Mouse (Mus musculus): Measurements from ENCODE around the gene Ugp2.

The Ugp2 gene

GRCm38 (mm10) chr11:21371122-21371806, at the start of gene Ugp2:
TSS of gene Ugp2 (minus strand) at chr11:21371201.
- DNase-seq = peak; percentile 100

- peak; percentile 93 for DNase-seq
Observed at GRCm38 (mm10) chr11:21414911-21415381, 43.9 kb upstream of the Ugp2 start.

- no peak for DNase-seq
Observed at GRCm38 (mm10) chr11:21406668-21407067, 35.7 kb upstream of the Ugp2 start.

GRCm38 (mm10) chr11:21406141-21406540, 35.1 kb upstream of the Ugp2 start:
- no peak for DNase-seq

GRCm38 (mm10) chr11:21403877-21404276, 32.9 kb upstream of the Ugp2 start:
- DNase-seq = no peak

- DNase-seq = peak; percentile 83
Observed at GRCm38 (mm10) chr11:21402481-21403254, 31.7 kb upstream of the Ugp2 start.

GRCm38 (mm10) chr11:21401248-21401647, 30.2 kb upstream of the Ugp2 start:
- DNase-seq = no peak

GRCm38 (mm10) chr11:21399186-21399681, 28.2 kb upstream of the Ugp2 start:
- DNase-seq = peak; percentile 95

- peak; percentile 97 for DNase-seq
Observed at GRCm38 (mm10) chr11:21398464-21398863, 27.5 kb upstream of the Ugp2 start.

- peak; percentile 86 for DNase-seq
Observed at GRCm38 (mm10) chr11:21386790-21387189, 15.8 kb upstream of the Ugp2 start.

GRCm38 (mm10) chr11:21374096-21374495, 3.1 kb upstream of the Ugp2 start:
- no peak for DNase-seq

- peak; percentile 99 for DNase-seq
Observed at GRCm38 (mm10) chr11:21370399-21371121, 441 bp downstream of the Ugp2 start.

GRCm38 (mm10) chr11:21369248-21370016, 1.6 kb downstream of the Ugp2 start:
- DNase-seq = no peak

- DNase-seq = no peak
Observed at GRCm38 (mm10) chr11:21368466-21368865, 2.5 kb downstream of the Ugp2 start.

GRCm38 (mm10) chr11:21363144-21363940, 7.7 kb downstream of the Ugp2 start:
- DNase-seq = no peak

GRCm38 (mm10) chr11:21351296-21351695, 19.7 kb downstream of the Ugp2 start:
- no peak for DNase-seq

- DNase-seq = no peak
Observed at GRCm38 (mm10) chr11:21348890-21349289, 22.1 kb downstream of the Ugp2 start.

GRCm38 (mm10) chr11:21346020-21346419, 25.0 kb downstream of the Ugp2 start:
- DNase-seq = no peak

GRCm38 (mm10) chr11:21343490-21343889, 27.5 kb downstream of the Ugp2 start:
- no peak for DNase-seq

GRCm38 (mm10) chr11:21339088-21339487, 31.9 kb downstream of the Ugp2 start:
- DNase-seq = no peak

- DNase-seq = no peak
Observed at GRCm38 (mm10) chr11:21337855-21338254, 33.1 kb downstream of the Ugp2 start.

All from heart, adult 11 months (tissue).